Mouse (Mus musculus) forebrain, postnatal 0 days (tissue): ENCODE measurements around the gene Ppme1. TPM values are rescaled to one million over a fixed set of nuclear protein-coding genes. Genes with fewer than 3 reads are reported as not detected.

ENCODE experiments used
- ATAC-seq: fragments of 200-750 bp; cut with Nextera tagmentation; 2 replicates; pipeline ENCODE4 v1.8.0; 2017; ENCODE audit warnings: mild to moderate bottlenecking, moderate library complexity
- DNase-seq: peaks from one replicate; pipeline ENCODE4 v3.0.0-alpha.2; 2015
- H3K27ac ChIP-seq: fragments of 300-500 bp; sonication (generic); 2 replicates; pipeline ENCODE4 v1.5.1; 2014; ENCODE audit warnings: low read depth, mild to moderate bottlenecking, antibody characterized with exemption, low read length, moderate library complexity, mixed read lengths
- H3K27me3 ChIP-seq: fragments of 300-500 bp; sonication (generic); 2 replicates; pipeline ENCODE4 v1.6.1; 2014; ENCODE audit warnings: mild to moderate bottlenecking, low read length, mixed read lengths; ENCODE audit not compliant: insufficient read depth
- H3K36me3 ChIP-seq: fragments of 300-500 bp; sonication (generic); 2 replicates; pipeline ENCODE4 v1.6.1; 2014; ENCODE audit warnings: mild to moderate bottlenecking, moderate library complexity; ENCODE audit not compliant: insufficient read depth
- H3K4me1 ChIP-seq: fragments of 300-500 bp; sonication (generic); 2 replicates; pipeline ENCODE4 v1.6.1; 2014; ENCODE audit warnings: antibody characterized with exemption; ENCODE audit not compliant: insufficient read depth
- H3K4me2 ChIP-seq: fragments of 300-500 bp; sonication (generic); 2 replicates; pipeline ENCODE4 v1.6.1; 2014; ENCODE audit warnings: low read depth, mild to moderate bottlenecking, moderate library complexity
- H3K4me3 ChIP-seq: fragments of 300-500 bp; sonication (generic); 2 replicates; pipeline ENCODE4 v1.5.1; 2014; ENCODE audit warnings: low read depth, low read length, mixed read lengths
- H3K9ac ChIP-seq: fragments of 300-500 bp; sonication (generic); 2 replicates; pipeline ENCODE4 v1.6.1; 2014; ENCODE audit warnings: mild to moderate bottlenecking
- H3K9me3 ChIP-seq: fragments of 300-500 bp; sonication (generic); 2 replicates; pipeline ENCODE4 v1.6.1; 2016; ENCODE audit warnings: low read length
- CTCF ChIP-seq: sonication (generic); IDR thresholded peaks from 2 replicates; pipeline ENCODE4 v1.5.1; 2016; ENCODE audit warnings: antibody characterized with exemption, control low read depth, low read depth
- WGBS: fragments of 180-500 bp; shearing (Covaris S2); extraction: QIAGEN DNeasy Blood & Tissue Kit; methylation state at CpG from one replicate; pipeline ENCODE4 v1.1.7; 2014; 5-methylcytosine and 5-hydroxymethylcytosine counted together
- polyA plus RNA-seq: library from polyadenylated mRNA; unstranded; fragments of >200 nt; fragmentation: Nextera tagmentation; extraction: Ambion mirVana; gene quantifications from 2 replicates; pipeline ENCODE4 v1.2.1, GENCODE M21; 2015
- total RNA-seq: library from RNA; depleted of rRNA; stranded (reverse); fragments of >200 nt; gene quantifications from 2 replicates; pipeline ENCODE4 v1.2.3, GENCODE M21; 2014

Ppme1 gene
- total and polyA plus RNA-seq, 2 experiments from 2014 or later = 114 to 142 TPM

GRCm38 (mm10) chr7:100392265-100392664 lies 20.2 kb upstream of the Ppme1 start:
- WGBS = 79% methylated on average over 2 of the region's 2 CpGs
- Histone ChIP-seq H3K27me3 (no peaks in the 10 kb centered on the region), H3K9me3 (no peaks in the 10 kb centered on the region), H3K9ac (no peak overlapping the region), H3K4me3 (no peak overlapping the region), H3K4me1 (no peaks in the 10 kb centered on the region), H3K27ac (no peak overlapping the region), H3K4me2 (no peak overlapping the region), H3K36me3 (peaks cover 40% of the 10 kb centered on the region)
- DNase-seq (no peak), ATAC-seq (no peak)
- TF ChIP-seq CTCF = peak; percentile 39

GRCm38 (mm10) chr7:100390166-100390565 lies 18.1 kb upstream of the Ppme1 start:
- Histone ChIP-seq H3K36me3 (peaks cover 33% of the 10 kb centered on the region), H3K27me3 (no peaks in the 10 kb centered on the region), H3K4me3 (no peak overlapping the region), H3K4me2 (no peak overlapping the region), H3K9me3 (no peaks in the 10 kb centered on the region), H3K4me1 (no peaks in the 10 kb centered on the region), H3K27ac (no peak overlapping the region), H3K9ac (no peak overlapping the region)
- DNase-seq (no peak), ATAC-seq (no peak)
- no peak for TF ChIP-seq CTCF
- 86% methylated on average over 8 of the region's 8 CpGs for WGBS

- no peak for TF ChIP-seq CTCF
- H3K27ac ChIP-seq = no peak overlapping the region
- H3K4me3 ChIP-seq = no peak overlapping the region
- no peak overlapping the region for H3K9ac ChIP-seq
- H3K36me3 ChIP-seq = peaks cover 34% of the 10 kb centered on the region
- no peaks in the 10 kb centered on the region for H3K4me1 ChIP-seq
- no peak overlapping the region for H3K4me2 ChIP-seq
- no peaks in the 10 kb centered on the region for H3K27me3 ChIP-seq
- no peaks in the 10 kb centered on the region for H3K9me3 ChIP-seq
- ATAC-seq (no peak), DNase-seq (no peak)
- 94% methylated on average over 2 of the region's 2 CpGs for WGBS
Measured at GRCm38 (mm10) chr7:100388174-100388573, 16.1 kb upstream of the Ppme1 start.

GRCm38 (mm10) chr7:100383207-100383606 lies 11.1 kb upstream of the Ppme1 start:
- H3K4me1 ChIP-seq = no peaks in the 10 kb centered on the region
- H3K9me3 ChIP-seq = no peaks in the 10 kb centered on the region
- no peak for DNase-seq
- no peak for TF ChIP-seq CTCF
- 79% methylated on average over 2 of the region's 2 CpGs for WGBS
- H3K27ac ChIP-seq = no peak overlapping the region
- H3K4me2 ChIP-seq = no peak overlapping the region
- no peak overlapping the region for H3K9ac ChIP-seq
- no peaks in the 10 kb centered on the region for H3K27me3 ChIP-seq
- H3K4me3 ChIP-seq = no peak overlapping the region
- no peak for ATAC-seq
- H3K36me3 ChIP-seq = peaks cover 32% of the 10 kb centered on the region

GRCm38 (mm10) chr7:100381161-100381560 lies 9.1 kb upstream of the Ppme1 start:
- H3K9ac ChIP-seq = no peak overlapping the region

GRCm38 (mm10) chr7:100378257-100378656 lies 6.2 kb upstream of the Ppme1 start:
- no peak overlapping the region for H3K27ac ChIP-seq
- no peaks in the 10 kb centered on the region for H3K27me3 ChIP-seq
- H3K9ac ChIP-seq = no peak overlapping the region
- WGBS = 83% methylated on average over 2 of the region's 2 CpGs
- no peaks in the 10 kb centered on the region for H3K4me1 ChIP-seq
- ATAC-seq (no peak), DNase-seq (no peak)
- no peaks in the 10 kb centered on the region for H3K9me3 ChIP-seq
- H3K4me2 ChIP-seq = no peak overlapping the region
- no peak overlapping the region for H3K4me3 ChIP-seq
- peaks cover 28% of the 10 kb centered on the region for H3K36me3 ChIP-seq
- TF ChIP-seq CTCF = no peak

More at GRCm38 (mm10) chr7:100381161-100381560, 9.1 kb upstream of the Ppme1 start:
- Histone ChIP-seq H3K4me2 (no peak overlapping the region), H3K4me1 (no peaks in the 10 kb centered on the region), H3K4me3 (no peak overlapping the region), H3K27me3 (no peaks in the 10 kb centered on the region), H3K36me3 (peaks cover 32% of the 10 kb centered on the region), H3K9me3 (no peaks in the 10 kb centered on the region), H3K27ac (no peak overlapping the region)
- no peak for DNase-seq
- no peak for TF ChIP-seq CTCF
- no peak for ATAC-seq

GRCm38 (mm10) chr7:100372452-100372980 lies 409 bp upstream of the Ppme1 start:
- WGBS = 7% methylated on average over 17 of the region's 17 CpGs
- Histone ChIP-seq H3K4me3 (peak overlapping the region; percentile 82), H3K4me2 (peak overlapping the region; percentile 57), H3K4me1 (peaks cover 21% of the 10 kb centered on the region), H3K36me3 (0 out of 2 replicates have a peak, but pooled peaks cover 3% of the 10 kb centered on the region), H3K27me3 (no peaks in the 10 kb centered on the region), H3K9ac (peak overlapping the region; percentile 29), H3K27ac (peak overlapping the region; percentile 63), H3K9me3 (no peaks in the 10 kb centered on the region)
- no peak for TF ChIP-seq CTCF
- ATAC-seq (no peak), DNase-seq (no peak)

GRCm38 (mm10) chr7:100364888-100365287 lies 7.2 kb downstream of the Ppme1 start:
- H3K36me3 ChIP-seq = no peaks in the 10 kb centered on the region
- WGBS = 54% methylated on average over 6 of the region's 6 CpGs

More at GRCm38 (mm10) chr7:100364888-100365287, 7.2 kb downstream of the Ppme1 start:
- no peaks in the 10 kb centered on the region for H3K27me3 ChIP-seq
- no peak overlapping the region for H3K9ac ChIP-seq
- no peak overlapping the region for H3K4me2 ChIP-seq
- H3K4me1 ChIP-seq = peaks cover 11% of the 10 kb centered on the region; the same call in 1 of the 2 replicates
- no peak for DNase-seq
- ATAC-seq = no peak
- TF ChIP-seq CTCF = no peak
- H3K9me3 ChIP-seq = no peaks in the 10 kb centered on the region
- no peak overlapping the region for H3K4me3 ChIP-seq
- H3K27ac ChIP-seq = no peak overlapping the region
